Mouse (Mus musculus) olfactory bulb, adult 2 months (tissue): ENCODE results near the gene Spata5.

Experiments
- CTCF ChIP-seq: fragments of 200-500 bp; IDR thresholded peaks from 2 replicates; pipeline ENCODE4 v1.5.1; 2012; ENCODE audit warnings: low read depth, mild to moderate bottlenecking, low read length, moderate library complexity; ENCODE audit not compliant: insufficient read depth
- POLR2A ChIP-seq: fragments of 200-500 bp; IDR thresholded peaks from 2 replicates; pipeline ENCODE4 v1.6.1; 2012; ENCODE audit warnings: mild to moderate bottlenecking, low read depth, low read length, moderate library complexity; ENCODE audit not compliant: insufficient read depth

DNA sequence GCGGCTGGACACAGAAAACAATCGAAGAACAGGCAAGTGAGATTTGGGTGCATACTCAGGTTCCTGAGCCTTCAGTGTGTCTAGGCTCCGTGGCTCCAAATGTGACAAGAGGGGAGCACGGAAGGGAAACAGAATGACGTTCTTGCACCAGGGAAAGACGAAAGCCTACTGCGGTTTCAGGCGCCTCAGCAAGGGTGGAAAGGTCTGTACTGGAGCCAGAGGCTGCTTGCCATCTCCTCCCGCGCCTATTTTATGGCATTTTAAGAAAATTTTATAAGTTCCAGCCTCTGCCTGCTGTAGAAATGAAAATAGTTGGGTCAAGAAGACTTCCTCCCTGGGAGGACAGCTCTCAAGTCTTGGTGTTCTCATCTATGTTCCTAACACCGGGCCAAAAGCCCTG is 46.0 kb upstream of the Spata5 start:
- TF ChIP-seq POLR2A (no peak), CTCF (no peak)
